Mouse (Mus musculus): ENCODE results near the gene Fam189a1.

DNA sequence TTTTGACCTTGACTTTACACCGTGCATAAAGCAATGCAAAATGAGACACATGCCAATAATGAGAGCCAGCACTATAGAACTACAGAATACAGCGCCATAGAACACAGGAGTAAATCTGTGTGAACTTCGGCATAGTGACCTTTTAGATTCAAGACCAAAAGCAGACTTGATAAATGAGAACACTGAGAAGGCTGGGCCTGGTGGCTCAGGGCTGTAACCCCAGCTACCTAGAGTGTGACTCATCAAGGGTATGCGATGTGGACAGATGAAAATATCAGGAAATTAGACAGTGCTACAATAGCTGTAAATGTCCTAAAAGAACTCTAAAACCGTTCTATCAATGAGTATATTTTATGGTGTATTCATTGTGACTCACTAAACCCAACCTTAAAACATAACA is 276.0 kb downstream of the Fam189a1 start:
- TF ChIP-seq CTCF (IDR thresholded peaks at IDR 0.05; ENCODE audit: low read depth) (no peak), EP300 (IDR thresholded peaks at IDR 0.05; ENCODE audit: low read depth) (no peak)

Measured in liver, embryonic 14.5 days (tissue).